Mouse (Mus musculus) limb, embryonic 13.5 days (tissue): ENCODE data around the gene Gli2. TPM values are rescaled to one million over a fixed set of nuclear protein-coding genes. Genes with fewer than 3 reads are reported as not detected.

ENCODE experiments used
- ATAC-seq: fragments of 200-750 bp; cut with Nextera tagmentation; 2 replicates; pipeline ENCODE4 v1.8.0; 2017; ENCODE audit warnings: low read depth, moderate number of reproducible peaks, moderate TSS enrichment; ENCODE audit not compliant: low FRiP score
- H3K27ac ChIP-seq: fragments of 300-500 bp; sonication (generic); 2 replicates; pipeline ENCODE4 v1.5.1; 2015; ENCODE audit warnings: inconsistent platforms, mild to moderate bottlenecking, moderate library complexity
- H3K27me3 ChIP-seq: fragments of 300-500 bp; sonication (generic); 2 replicates; pipeline ENCODE4 v1.6.1; 2015; ENCODE audit warnings: mild to moderate bottlenecking, inconsistent platforms
- H3K36me3 ChIP-seq: fragments of 300-500 bp; sonication (generic); 2 replicates; pipeline ENCODE4 v1.6.1; 2015; ENCODE audit warnings: inconsistent platforms, mild to moderate bottlenecking, moderate library complexity
- H3K4me1 ChIP-seq: fragments of 300-500 bp; sonication (generic); 2 replicates; pipeline ENCODE4 v1.6.1; 2015; ENCODE audit warnings: inconsistent platforms
- H3K4me2 ChIP-seq: fragments of 300-500 bp; sonication (generic); replicated peaks from 2 replicates; pipeline ENCODE4 v1.6.1; 2015; ENCODE audit warnings: inconsistent platforms, mild to moderate bottlenecking, moderate library complexity
- H3K4me3 ChIP-seq: fragments of 300-500 bp; sonication (generic); 2 replicates; pipeline ENCODE4 v1.5.1; 2015; ENCODE audit warnings: moderate library complexity, mild to moderate bottlenecking, inconsistent platforms
- H3K9ac ChIP-seq: fragments of 300-500 bp; sonication (generic); 2 replicates; pipeline ENCODE4 v1.6.1; 2015; ENCODE audit warnings: mild to moderate bottlenecking, inconsistent platforms
- H3K9me3 ChIP-seq: fragments of 300-500 bp; sonication (generic); 2 replicates; pipeline ENCODE4 v1.6.1; 2016; ENCODE audit warnings: inconsistent platforms
- WGBS: fragments of 180-500 bp; shearing (Covaris S2); methylation state at CpG from one replicate; pipeline ENCODE4 v1.1.7; 2015; 5-methylcytosine and 5-hydroxymethylcytosine counted together
- polyA plus RNA-seq: library from polyadenylated mRNA; unstranded; fragments of >200 nt; fragmentation: Nextera tagmentation; extraction: Ambion mirVana; gene quantifications from 2 replicates; pipeline ENCODE4 v1.2.1, GENCODE M21; 2015

The Gli2 gene
- polyA plus RNA-seq = 17.7 and 18.2 TPM in 2 replicates

DNA sequence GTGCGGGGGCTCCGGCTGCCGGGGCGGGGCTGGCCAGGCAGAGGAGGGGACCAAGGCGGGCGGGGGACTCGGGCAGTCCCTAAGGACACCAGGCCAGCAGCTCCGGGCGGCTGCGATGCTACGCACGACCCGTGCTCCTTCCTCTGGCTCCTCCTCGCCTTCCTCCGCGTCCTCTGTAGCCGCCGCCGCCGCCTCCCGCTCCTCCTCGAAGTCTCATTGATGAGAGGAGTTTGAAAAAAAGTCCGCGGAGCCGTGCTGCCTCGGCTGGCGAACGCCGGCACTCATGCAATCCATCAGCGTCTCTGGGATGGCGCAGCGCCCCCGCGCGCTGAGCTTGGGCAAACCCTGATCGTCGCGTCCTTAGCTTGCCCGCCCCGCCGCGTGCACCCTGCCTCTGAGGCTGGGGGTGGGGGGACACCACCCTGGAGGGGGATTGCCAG, at the start of gene Gli2:
Gli2 (minus strand) TSS at position 218 of the 440 bp plus-strand sequence.
- peaks cover 57% of the 10 kb centered on the region for H3K4me1 ChIP-seq
- under 1% methylated on average over 42 of the region's 42 CpGs for WGBS
- H3K27ac ChIP-seq = peak within 1 kb of the TSS; percentile 97
- H3K9ac ChIP-seq = peak within 1 kb of the TSS; percentile 95
- H3K9me3 ChIP-seq = no peaks in the 10 kb centered on the region
- H3K36me3 ChIP-seq = no peaks in the 10 kb centered on the region
- H3K4me3 ChIP-seq = peak within 1 kb of the TSS; percentile 78
- ATAC-seq = peak; percentile 84
- H3K4me2 ChIP-seq = peak within 1 kb of the TSS; percentile 84
- H3K27me3 ChIP-seq = no peaks in the 10 kb centered on the region

DNA sequence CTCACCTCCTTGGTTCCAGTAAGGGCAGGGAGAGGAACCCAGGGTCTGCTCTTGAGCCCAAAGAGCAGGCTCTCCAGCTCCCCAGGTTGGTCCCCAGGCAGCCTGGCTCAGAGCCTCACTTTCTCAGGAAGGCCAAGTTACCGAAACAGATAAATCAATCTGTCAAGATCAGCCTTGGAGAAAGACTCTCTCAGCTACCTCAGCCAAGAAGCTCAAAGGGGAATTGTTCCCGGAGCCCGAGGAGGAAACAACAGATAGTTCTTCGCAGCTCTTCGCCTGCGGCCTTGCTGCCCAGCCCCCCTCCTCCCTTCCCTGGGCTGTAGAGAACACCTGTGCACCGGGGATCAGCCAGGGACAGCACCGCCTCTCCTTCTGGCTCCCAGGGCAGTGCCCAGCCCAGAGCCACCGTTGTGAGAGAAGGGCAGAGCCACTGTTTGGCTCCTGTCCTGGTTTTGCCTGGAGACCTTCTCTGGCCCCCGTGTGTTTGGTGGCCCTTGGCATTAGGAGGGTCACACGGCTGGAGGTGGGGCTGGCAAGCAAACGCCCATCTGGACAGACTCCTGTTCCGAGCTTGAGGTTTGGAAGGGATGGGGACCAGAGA, 44.6 kb upstream of the Gli2 start:
- 41% methylated on average over 13 of the region's 13 CpGs for WGBS
- Histone ChIP-seq H3K27me3 (no peaks in the 10 kb centered on the region), H3K9me3 (no peaks in the 10 kb centered on the region), H3K9ac (no peak overlapping the region), H3K4me3 (no peak overlapping the region), H3K36me3 (no peaks in the 10 kb centered on the region), H3K4me1 (0 out of 2 replicates have a peak, but pooled peaks cover 3% of the 10 kb centered on the region), H3K27ac (no peak overlapping the region), H3K4me2 (no peak overlapping the region)
- no peak for ATAC-seq

DNA sequence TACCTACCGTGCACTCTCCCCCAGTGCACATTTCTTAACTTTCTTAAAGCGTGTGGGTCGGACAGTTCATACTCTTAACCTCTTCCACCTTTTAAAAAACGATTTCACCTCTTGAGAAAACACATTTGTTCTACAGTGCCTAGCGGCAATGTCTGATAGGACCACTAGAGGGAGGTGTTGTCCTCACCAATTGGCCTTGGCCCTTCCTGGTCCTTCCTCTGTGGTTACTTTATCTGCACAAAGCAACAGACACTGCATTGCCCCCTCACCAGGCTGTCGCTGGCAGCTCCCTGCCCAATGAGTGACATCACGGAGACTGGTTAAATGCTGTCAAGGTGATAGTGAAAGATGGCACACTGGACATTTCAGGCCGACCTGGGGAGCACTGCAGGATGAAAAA, 40.3 kb upstream of the Gli2 start:
- Histone ChIP-seq H3K36me3 (no peaks in the 10 kb centered on the region), H3K27me3 (no peaks in the 10 kb centered on the region), H3K4me2 (no peak overlapping the region), H3K4me1 (peaks cover 9% of the 10 kb centered on the region), H3K27ac (no peak overlapping the region), H3K4me3 (no peak overlapping the region), H3K9me3 (no peaks in the 10 kb centered on the region), H3K9ac (no peak overlapping the region)
- 16% methylated on average over 8 of the region's 8 CpGs for WGBS
- 0 out of 2 replicates have a peak, but pooled peaks have one; percentile 16 for ATAC-seq

DNA sequence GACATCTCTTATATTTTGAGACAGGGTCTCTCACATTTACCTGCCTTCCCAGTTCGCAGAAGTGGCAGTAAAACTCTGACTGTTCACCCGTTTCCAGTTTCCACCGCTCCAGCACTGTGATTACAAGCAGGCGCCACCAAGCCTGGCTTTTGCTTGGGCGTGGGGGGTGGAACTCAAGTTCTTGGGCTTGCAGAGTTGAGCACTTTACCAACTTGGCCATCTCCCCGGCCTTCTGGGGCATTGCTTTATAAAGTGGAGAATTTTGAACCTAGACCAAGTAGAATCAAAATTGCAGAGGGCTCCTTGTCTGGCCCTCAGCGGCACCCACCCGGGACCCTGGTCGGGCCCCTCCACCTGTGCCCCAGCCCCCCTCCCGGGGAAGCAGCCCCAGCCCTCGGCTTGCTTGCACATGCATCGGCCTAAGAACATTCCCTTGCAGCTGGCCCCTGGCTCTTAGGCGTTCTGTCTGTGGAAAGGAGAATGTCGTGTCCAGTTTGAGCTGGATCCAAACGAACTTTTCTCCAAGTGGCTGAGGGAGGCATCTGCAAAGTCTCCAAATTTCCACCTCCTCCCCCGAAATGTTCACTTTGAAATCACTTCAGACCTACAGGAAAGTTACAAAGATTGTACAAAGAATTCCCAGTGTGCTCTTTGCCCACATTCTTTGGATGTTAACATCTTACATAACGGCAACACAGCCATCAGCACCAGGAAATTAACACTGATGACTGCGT, 36.6 kb upstream of the Gli2 start:
- no peak overlapping the region for H3K4me2 ChIP-seq
- H3K4me3 ChIP-seq = no peak overlapping the region
- no peaks in the 10 kb centered on the region for H3K9me3 ChIP-seq
- no peaks in the 10 kb centered on the region for H3K27me3 ChIP-seq
- no peak overlapping the region for H3K27ac ChIP-seq
- no peaks in the 10 kb centered on the region for H3K36me3 ChIP-seq
- H3K9ac ChIP-seq = no peak overlapping the region
- peaks cover 6% of the 10 kb centered on the region for H3K4me1 ChIP-seq
- 69% methylated on average over 18 of the region's 18 CpGs for WGBS
- no peak for ATAC-seq

DNA sequence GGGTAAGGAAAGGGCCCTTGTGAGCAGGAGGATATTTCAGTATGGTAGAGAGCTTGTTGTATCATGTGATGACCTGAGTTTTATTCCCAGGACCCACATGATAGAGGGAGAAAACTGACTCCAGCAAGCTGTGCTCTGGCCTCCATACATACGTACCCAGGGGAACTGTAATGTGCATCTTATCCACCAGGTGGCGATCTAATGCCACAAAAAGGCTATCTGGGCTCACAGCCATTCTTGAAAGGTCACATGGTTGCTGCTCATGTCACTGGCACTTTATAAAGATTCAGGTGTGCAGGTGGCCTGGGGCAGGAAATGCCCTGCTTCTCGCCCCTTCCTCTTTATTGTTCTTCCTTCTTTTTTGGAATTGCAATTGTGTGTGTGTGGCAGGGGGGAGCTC, 34.1 kb upstream of the Gli2 start:
- peaks cover 10% of the 10 kb centered on the region for H3K4me1 ChIP-seq
- 6% methylated on average over 3 of the region's 3 CpGs for WGBS
- no peak overlapping the region for H3K4me2 ChIP-seq
- H3K36me3 ChIP-seq = no peaks in the 10 kb centered on the region
- no peak overlapping the region for H3K4me3 ChIP-seq
- H3K9ac ChIP-seq = no peak overlapping the region
- peak; percentile 52 for ATAC-seq
- H3K27me3 ChIP-seq = 0 out of 2 replicates have a peak, but pooled peaks cover 4% of the 10 kb centered on the region
- H3K9me3 ChIP-seq = no peaks in the 10 kb centered on the region
- H3K27ac ChIP-seq = no peak overlapping the region

DNA sequence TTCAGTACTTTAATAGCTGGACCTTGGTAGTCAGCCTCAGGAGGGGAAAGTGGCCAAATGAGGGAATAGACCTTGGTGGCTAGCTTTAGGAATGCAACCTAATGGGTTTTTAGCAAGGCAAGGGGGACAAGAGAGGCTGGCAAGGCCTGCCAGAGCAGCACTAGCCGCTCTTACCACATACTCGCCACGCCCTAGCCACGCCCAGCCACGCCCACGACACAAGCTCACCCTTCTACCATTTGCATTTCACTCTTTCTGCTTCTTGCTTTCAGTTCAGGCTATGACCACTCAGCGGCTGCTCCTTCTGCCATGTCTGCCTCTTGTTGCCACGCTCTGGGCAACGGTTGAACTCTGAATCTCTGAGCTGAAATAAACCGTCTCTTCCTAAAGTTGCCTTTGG, 32.4 kb upstream of the Gli2 start:
- 0 out of 2 replicates have a peak, but pooled peaks cover 4% of the 10 kb centered on the region for H3K27me3 ChIP-seq
- ATAC-seq = no peak
- H3K9me3 ChIP-seq = no peaks in the 10 kb centered on the region
- H3K27ac ChIP-seq = no peak overlapping the region
- H3K4me1 ChIP-seq = peaks cover 16% of the 10 kb centered on the region
- H3K4me3 ChIP-seq = no peak overlapping the region
- H3K36me3 ChIP-seq = no peaks in the 10 kb centered on the region
- 72% methylated on average over 10 of the region's 10 CpGs for WGBS
- H3K4me2 ChIP-seq = no peak overlapping the region
- H3K9ac ChIP-seq = no peak overlapping the region

DNA sequence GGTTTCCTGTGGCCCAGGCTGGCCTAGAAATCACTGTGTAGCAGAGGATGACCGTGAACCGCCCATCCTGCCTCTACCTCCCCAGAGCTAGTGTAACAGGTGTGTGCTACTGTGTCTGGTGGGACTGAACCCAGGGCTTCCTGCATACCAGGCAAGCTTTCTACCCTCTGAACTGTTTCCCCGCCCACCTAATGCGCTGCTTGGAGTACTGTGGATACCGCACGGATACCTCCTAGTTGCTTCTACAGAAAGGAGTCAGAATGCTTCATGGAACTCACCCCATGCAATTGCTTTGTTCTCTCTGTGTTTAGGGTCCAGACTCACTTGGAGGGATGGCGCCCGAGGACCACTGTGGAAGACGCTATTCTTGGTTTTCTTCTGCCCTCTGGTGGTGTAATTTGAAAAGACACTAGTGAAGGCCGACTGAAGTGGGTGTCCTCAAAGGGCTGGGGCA, 30.1 kb upstream of the Gli2 start:
- H3K4me3 ChIP-seq = no peak overlapping the region
- 0 out of 2 replicates have a peak, but pooled peaks cover 4% of the 10 kb centered on the region for H3K27me3 ChIP-seq
- no peaks in the 10 kb centered on the region for H3K9me3 ChIP-seq
- no peak overlapping the region for H3K27ac ChIP-seq
- peak overlapping the region; percentile 36 for H3K4me2 ChIP-seq
- H3K36me3 ChIP-seq = no peaks in the 10 kb centered on the region
- 21% methylated on average over 10 of the region's 10 CpGs for WGBS
- H3K9ac ChIP-seq = no peak overlapping the region
- peak; percentile 55; the same call in 1 of the 2 replicates for ATAC-seq
- H3K4me1 ChIP-seq = peaks cover 11% of the 10 kb centered on the region

DNA sequence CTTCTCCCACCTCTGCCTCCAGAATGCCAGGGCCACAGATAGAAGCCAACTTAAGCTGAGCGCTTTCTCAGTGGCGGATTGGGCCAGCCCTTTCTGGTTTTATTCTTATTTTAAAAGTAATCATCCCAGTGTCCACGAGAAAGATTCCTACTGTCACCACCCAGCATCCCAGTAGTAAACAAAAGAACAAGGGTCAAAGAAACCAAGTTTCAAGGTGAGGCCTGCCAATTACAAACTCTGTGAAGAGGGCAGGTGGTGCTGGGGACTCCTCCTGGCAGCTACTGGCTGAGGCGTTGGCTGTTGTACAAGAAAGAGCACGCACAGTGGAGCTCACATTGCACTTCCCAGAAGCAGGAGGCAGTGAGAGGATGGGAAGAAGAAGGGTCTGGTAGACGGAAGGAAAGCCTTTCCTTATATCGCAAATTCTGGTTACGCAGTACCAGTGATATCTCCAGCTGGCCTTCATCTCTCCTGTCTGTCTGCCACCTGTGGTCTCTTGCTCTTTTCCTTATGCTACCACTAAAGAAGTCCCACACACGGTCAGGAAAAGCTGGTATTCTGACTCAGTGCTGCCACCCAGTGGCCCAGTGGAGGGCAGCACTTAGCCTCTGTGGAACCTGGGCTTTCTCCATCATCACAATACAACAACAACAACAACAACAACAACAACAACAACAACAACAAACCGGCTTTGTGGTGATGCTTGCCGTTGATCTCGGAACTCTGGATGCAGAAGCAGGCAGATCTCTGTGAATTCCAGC, 29.0 kb upstream of the Gli2 start:
- no peaks in the 10 kb centered on the region for H3K36me3 ChIP-seq
- no peak overlapping the region for H3K4me2 ChIP-seq
- peaks cover 11% of the 10 kb centered on the region for H3K27me3 ChIP-seq
- H3K27ac ChIP-seq = no peak overlapping the region
- H3K9ac ChIP-seq = no peak overlapping the region
- WGBS = 36% methylated on average over 12 of the region's 12 CpGs
- ATAC-seq = peak; percentile 64; the same call in 1 of the 2 replicates
- no peak overlapping the region for H3K4me3 ChIP-seq
- H3K4me1 ChIP-seq = peaks cover 14% of the 10 kb centered on the region
- no peaks in the 10 kb centered on the region for H3K9me3 ChIP-seq

DNA sequence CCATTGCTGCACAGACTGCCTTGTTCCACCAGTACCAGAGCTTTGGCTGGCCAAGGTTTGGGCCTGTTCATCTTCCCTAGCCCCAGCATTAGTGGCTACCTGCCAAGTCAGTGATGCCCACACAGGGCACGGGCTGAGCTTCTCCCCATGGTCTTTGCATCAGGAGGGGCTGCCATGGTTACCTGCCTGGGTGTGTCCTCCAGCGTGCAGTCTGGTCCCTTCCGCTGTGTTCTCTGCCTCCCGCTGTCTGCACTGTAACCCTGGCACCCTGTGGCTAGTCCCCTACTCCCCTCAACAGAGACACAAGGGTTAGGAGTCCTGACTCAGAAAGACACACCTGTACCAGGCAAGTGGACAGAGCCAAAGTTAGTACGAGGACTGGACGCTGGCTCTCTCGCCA, 24.5 kb upstream of the Gli2 start:
- 92% methylated on average over 7 of the region's 7 CpGs for WGBS
- H3K36me3 ChIP-seq = no peaks in the 10 kb centered on the region
- no peak for ATAC-seq
- peaks cover 24% of the 10 kb centered on the region for H3K27me3 ChIP-seq
- H3K4me2 ChIP-seq = no peak overlapping the region
- H3K9me3 ChIP-seq = no peaks in the 10 kb centered on the region
- H3K4me1 ChIP-seq = peaks cover 14% of the 10 kb centered on the region
- no peak overlapping the region for H3K27ac ChIP-seq
- H3K9ac ChIP-seq = no peak overlapping the region
- H3K4me3 ChIP-seq = no peak overlapping the region

DNA sequence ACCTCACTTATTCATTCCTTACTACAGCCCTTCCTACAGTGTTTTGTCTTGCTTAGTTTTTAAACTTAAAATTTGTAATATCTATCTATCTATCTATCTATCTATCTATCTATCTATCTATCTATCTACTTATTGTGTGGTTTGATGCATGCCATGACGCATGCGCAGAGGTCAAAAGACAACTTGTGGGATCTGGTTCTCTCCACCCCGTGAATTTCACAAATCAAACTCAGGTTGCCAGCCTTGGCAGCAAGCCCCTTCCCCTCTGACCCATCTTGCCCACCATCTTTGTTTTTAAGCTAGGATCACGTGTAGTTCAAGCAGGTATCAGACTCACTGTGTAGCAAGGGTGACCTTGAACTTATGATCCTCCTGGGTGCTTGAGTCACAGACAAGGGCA, 22.9 kb upstream of the Gli2 start:
- no peak for ATAC-seq
- Histone ChIP-seq H3K4me3 (no peak overlapping the region), H3K9me3 (no peaks in the 10 kb centered on the region), H3K36me3 (no peaks in the 10 kb centered on the region), H3K27me3 (peaks cover 24% of the 10 kb centered on the region), H3K27ac (no peak overlapping the region), H3K4me2 (no peak overlapping the region), H3K9ac (no peak overlapping the region), H3K4me1 (peaks cover 8% of the 10 kb centered on the region)
- WGBS = 71% methylated on average over 4 of the region's 4 CpGs

DNA sequence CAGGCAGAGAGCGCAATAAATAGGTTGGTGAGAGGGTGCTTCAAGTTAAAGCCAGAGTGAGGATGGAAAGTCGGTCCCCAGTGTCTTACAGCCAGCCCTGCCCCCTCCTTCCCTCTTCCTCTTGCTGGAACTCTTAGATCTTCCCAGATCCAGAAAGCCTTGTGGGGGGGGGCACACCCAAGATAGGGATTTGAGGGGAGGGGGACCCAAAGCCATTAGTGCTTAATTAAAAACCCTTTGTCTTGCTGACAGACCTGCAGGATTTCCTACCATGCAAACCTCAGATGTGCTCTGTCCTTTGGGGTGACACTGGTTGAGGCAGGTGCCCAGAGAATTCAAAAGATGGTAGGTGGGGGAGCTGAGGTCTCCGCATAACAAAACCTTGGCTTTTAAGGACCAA, 22.5 kb upstream of the Gli2 start:
- H3K9ac ChIP-seq = no peak overlapping the region
- peaks cover 24% of the 10 kb centered on the region for H3K27me3 ChIP-seq
- no peak for ATAC-seq
- no peaks in the 10 kb centered on the region for H3K9me3 ChIP-seq
- no peak overlapping the region for H3K27ac ChIP-seq
- H3K4me3 ChIP-seq = no peak overlapping the region
- H3K36me3 ChIP-seq = no peaks in the 10 kb centered on the region
- 37% methylated on average over 3 of the region's 3 CpGs for WGBS
- peaks cover 8% of the 10 kb centered on the region for H3K4me1 ChIP-seq
- no peak overlapping the region for H3K4me2 ChIP-seq

DNA sequence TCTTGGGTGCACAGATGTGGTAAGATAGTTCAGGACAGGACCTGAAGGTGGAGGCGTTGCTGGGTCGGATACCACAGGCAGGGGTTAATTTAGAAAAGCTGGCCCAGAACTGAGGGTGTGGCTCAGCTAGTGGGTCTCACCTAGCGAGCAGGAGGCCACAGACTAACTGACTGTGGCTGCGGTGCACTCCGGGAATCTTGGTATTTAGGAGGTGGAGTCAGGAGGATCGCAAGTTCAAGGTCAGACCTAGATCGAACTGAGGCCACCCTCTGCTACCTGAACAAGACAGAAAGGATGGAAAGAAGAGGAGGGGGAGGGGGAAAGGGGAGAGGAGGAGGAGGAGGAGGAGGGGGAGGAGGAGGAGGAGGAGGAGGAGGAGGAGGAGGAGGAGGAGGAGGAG, 22.1 kb upstream of the Gli2 start:
- H3K9ac ChIP-seq = no peak overlapping the region
- no peaks in the 10 kb centered on the region for H3K36me3 ChIP-seq
- no peak overlapping the region for H3K4me3 ChIP-seq
- ATAC-seq = no peak
- 41% methylated on average over 7 of the region's 7 CpGs for WGBS
- H3K4me2 ChIP-seq = no peak overlapping the region
- no peak overlapping the region for H3K27ac ChIP-seq
- peaks cover 8% of the 10 kb centered on the region for H3K4me1 ChIP-seq
- peaks cover 24% of the 10 kb centered on the region for H3K27me3 ChIP-seq
- H3K9me3 ChIP-seq = no peaks in the 10 kb centered on the region
